Mouse (Mus musculus) heart, postnatal 0 days (tissue): ENCODE results near the gene Lyar. TPM values are rescaled to one million over a fixed set of nuclear protein-coding genes. Genes with fewer than 3 reads are reported as not detected.
A peak's percentile ranks its signal among the peaks of the same experiment; 100 is the strongest.

Source experiments
- ATAC-seq: fragments of 200-750 bp; cut with Nextera tagmentation; 2 replicates; pipeline ENCODE4 v1.8.0; 2017; ENCODE audit warnings: low read depth, moderate number of reproducible peaks, moderate library complexity; ENCODE audit not compliant: insufficient read depth
- DNase-seq: peaks from one replicate; pipeline ENCODE4 v3.0.0-alpha.2; 2016; ENCODE audit warnings: low spot score
- H3K27ac ChIP-seq: fragments of 300-500 bp; sonication (generic); 2 replicates; pipeline ENCODE4 v1.5.1; 2014; ENCODE audit warnings: low read depth, mild to moderate bottlenecking
- H3K27me3 ChIP-seq: fragments of 300-500 bp; sonication (generic); 2 replicates; pipeline ENCODE4 v1.6.1; 2014; ENCODE audit warnings: low read length, mixed read lengths; ENCODE audit not compliant: control insufficient read depth, insufficient read depth
- H3K36me3 ChIP-seq: fragments of 300-500 bp; sonication (generic); replicated peaks from 2 replicates; pipeline ENCODE4 v1.6.1; 2014; ENCODE audit warnings: low read length, mixed read lengths; ENCODE audit not compliant: control insufficient read depth, insufficient read depth
- H3K4me1 ChIP-seq: fragments of 300-500 bp; sonication (generic); 2 replicates; pipeline ENCODE4 v1.6.1; 2014; ENCODE audit warnings: antibody characterized with exemption; ENCODE audit not compliant: control insufficient read depth, insufficient read depth
- H3K4me2 ChIP-seq: fragments of 300-500 bp; sonication (generic); 2 replicates; pipeline ENCODE4 v1.6.1; 2014; ENCODE audit warnings: low read depth, mild to moderate bottlenecking, low read length, moderate library complexity
- H3K4me3 ChIP-seq: fragments of 300-500 bp; sonication (generic); 2 replicates; pipeline ENCODE4 v1.5.1; 2014; ENCODE audit warnings: low read depth, low read length
- H3K9ac ChIP-seq: fragments of 300-500 bp; sonication (generic); replicated peaks from 2 replicates; pipeline ENCODE4 v1.6.1; 2014; ENCODE audit warnings: low read depth, low read length, mixed read lengths
- H3K9me3 ChIP-seq: fragments of 300-500 bp; sonication (generic); replicated peaks from 2 replicates; pipeline ENCODE4 v1.6.1; 2016; ENCODE audit warnings: low read length; ENCODE audit not compliant: control insufficient read depth
- CTCF ChIP-seq: IDR thresholded peaks from 2 replicates; pipeline ENCODE4 v1.5.1; 2016; ENCODE audit warnings: antibody characterized with exemption, control low read depth, low read depth
- EP300 ChIP-seq: IDR thresholded peaks from 2 replicates; pipeline ENCODE4 v1.6.1; 2016; ENCODE audit warnings: antibody characterized with exemption, low read depth
- WGBS: fragments of 180-500 bp; shearing (Covaris S2); extraction: QIAGEN DNeasy Blood & Tissue Kit; methylation state at CpG from one replicate; pipeline ENCODE4 v1.1.7; 2014; 5-methylcytosine and 5-hydroxymethylcytosine counted together
- polyA plus RNA-seq: library from polyadenylated mRNA; unstranded; fragments of >200 nt; fragmentation: Nextera tagmentation; extraction: Ambion mirVana; gene quantifications from 2 replicates; pipeline ENCODE4 v1.2.1, GENCODE M21; 2015
- total RNA-seq: library from RNA; depleted of rRNA; stranded (reverse); fragments of >200 nt; gene quantifications from 2 replicates; pipeline ENCODE4 v1.2.3, GENCODE M21; 2014; ENCODE audit warnings: low replicate concordance

Lyar gene
- total and polyA plus RNA-seq, 2 experiments from 2014 or later, result 13.6 to 42.1 TPM

DNA sequence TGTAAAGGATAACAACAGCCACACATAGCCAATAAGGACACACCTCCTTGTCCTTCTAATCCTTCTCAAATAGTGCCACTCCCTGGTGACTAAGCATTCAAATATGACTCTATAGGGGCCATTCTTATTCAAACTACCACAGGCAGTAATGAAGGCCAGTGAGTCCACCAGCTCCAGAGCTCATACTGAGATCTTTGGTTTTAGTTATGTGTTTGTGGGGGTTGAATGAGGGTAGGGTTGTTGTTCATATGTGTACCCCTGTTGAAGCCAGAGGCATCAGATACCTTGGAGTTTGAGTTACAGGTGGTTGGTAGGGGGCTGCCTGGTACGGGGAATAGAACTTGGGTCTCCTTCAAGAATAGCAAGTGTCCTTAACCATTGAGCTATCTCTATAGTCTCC lies 36.3 kb downstream of the Lyar start:
- TF ChIP-seq EP300 (no peak), CTCF (no peak)
- 77% methylated on average over 1 of the region's 1 CpGs for WGBS
- no peak for DNase-seq
- H3K4me3 ChIP-seq, result no peak overlapping the region
- H3K36me3 ChIP-seq, result no peaks in the 10 kb centered on the region
- H3K9me3 ChIP-seq, result no peaks in the 10 kb centered on the region; the same call in 1 of the 2 replicates
- H3K27ac ChIP-seq, result no peak overlapping the region
- H3K4me2 ChIP-seq, result no peak overlapping the region
- no peak overlapping the region for H3K9ac ChIP-seq
- H3K4me1 ChIP-seq, result peaks cover 4% of the 10 kb centered on the region
- no peaks in the 10 kb centered on the region for H3K27me3 ChIP-seq
- no peak for ATAC-seq

- WGBS, result 72% methylated on average over 8 of the region's 8 CpGs
- DNase-seq, result no peak
- no peak overlapping the region for H3K4me3 ChIP-seq
- H3K4me1 ChIP-seq, result peaks cover 4% of the 10 kb centered on the region
- TF ChIP-seq EP300 (no peak), CTCF (no peak)
- ATAC-seq, result no peak
- H3K4me2 ChIP-seq, result no peak overlapping the region
- H3K27ac ChIP-seq, result no peak overlapping the region
- no peaks in the 10 kb centered on the region for H3K27me3 ChIP-seq
- H3K9me3 ChIP-seq, result no peaks in the 10 kb centered on the region; the same call in 1 of the 2 replicates
- no peak overlapping the region for H3K9ac ChIP-seq
- peaks cover 9% of the 10 kb centered on the region for H3K36me3 ChIP-seq
Measured at GRCm38 (mm10) chr5:38258034-38258772, 37.9 kb downstream of the Lyar start.

- H3K9ac ChIP-seq, result no peak overlapping the region
- no peak overlapping the region for H3K4me2 ChIP-seq
- H3K4me1 ChIP-seq, result peaks cover 4% of the 10 kb centered on the region
- no peak overlapping the region for H3K27ac ChIP-seq
- H3K27me3 ChIP-seq, result no peaks in the 10 kb centered on the region
- ATAC-seq (no peak), DNase-seq (no peak)
- H3K36me3 ChIP-seq, result peaks cover 15% of the 10 kb centered on the region
- H3K4me3 ChIP-seq, result no peak overlapping the region
- H3K9me3 ChIP-seq, result no peaks in the 10 kb centered on the region; the same call in 1 of the 2 replicates
- no peak for TF ChIP-seq EP300
- WGBS, result 85% methylated on average over 5 of the region's 5 CpGs
Measured at GRCm38 (mm10) chr5:38258773-38259146, 38.5 kb downstream of the Lyar start.

DNA sequence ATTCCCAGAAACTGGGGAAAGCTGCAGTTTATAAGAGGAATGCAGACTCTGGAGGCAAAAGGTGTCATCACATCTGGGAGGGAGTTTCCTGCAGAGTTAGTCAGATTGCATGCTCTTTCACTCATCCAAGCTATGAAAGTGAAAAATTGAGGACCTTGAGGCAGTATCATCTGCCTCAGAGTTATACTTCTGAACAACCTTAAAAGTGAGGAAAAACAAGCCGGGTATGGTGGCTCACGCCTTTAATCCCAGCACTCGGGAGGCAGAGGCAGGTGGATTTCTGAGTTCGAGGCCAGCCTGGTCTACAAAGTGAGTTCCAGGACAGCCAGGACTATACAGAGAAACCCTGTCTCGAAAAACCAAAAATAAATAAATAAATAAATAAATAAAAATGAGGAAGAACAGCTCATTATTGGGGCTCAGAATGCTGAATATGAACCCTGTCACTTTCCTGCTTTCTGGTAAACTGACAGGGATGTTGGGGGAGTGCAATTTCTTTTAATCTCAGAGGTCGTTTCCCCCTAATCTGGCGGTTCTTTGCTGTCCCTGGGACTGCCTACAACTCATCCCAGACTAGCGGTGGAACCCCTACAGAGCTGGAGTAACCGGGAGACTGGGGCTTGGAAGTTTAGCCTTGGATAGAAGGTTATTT lies 39.3 kb downstream of the Lyar start:
- 39% methylated on average over 8 of the region's 9 CpGs for WGBS

GRCm38 (mm10) chr5:38260107-38260682 lies 39.9 kb downstream of the Lyar start, which contains the start of gene Tmem128:
Tmem128 (plus strand) TSS chr5:38260185.
- WGBS, result under 1% methylated on average over 40 of the region's 40 CpGs

More for the DNA sequence above, 39.3 kb downstream of the Lyar start:
- H3K36me3 ChIP-seq, result peaks cover 23% of the 10 kb centered on the region
- no peak for DNase-seq
- peak overlapping the region; percentile 83 for H3K27ac ChIP-seq
- ATAC-seq, result no peak
- H3K4me2 ChIP-seq, result peak overlapping the region; percentile 72
- H3K27me3 ChIP-seq, result no peaks in the 10 kb centered on the region
- no peak for TF ChIP-seq CTCF
- no peak for TF ChIP-seq EP300
- peak overlapping the region; percentile 69 for H3K4me3 ChIP-seq
- no peaks in the 10 kb centered on the region; the same call in 1 of the 2 replicates for H3K9me3 ChIP-seq
- H3K9ac ChIP-seq, result peak overlapping the region; percentile 69
- peaks cover 4% of the 10 kb centered on the region for H3K4me1 ChIP-seq

More at GRCm38 (mm10) chr5:38260107-38260682, 39.9 kb downstream of the Lyar start, which contains the start of gene Tmem128:
- peak within 1 kb of the TSS; percentile 83 for H3K27ac ChIP-seq
- TF ChIP-seq EP300 (peak; percentile 41; the same call in 1 of the 2 replicates), CTCF (no peak)
- peak within 1 kb of the TSS; percentile 69 for H3K4me3 ChIP-seq
- peak within 1 kb of the TSS; percentile 72 for H3K4me2 ChIP-seq
- peaks cover 29% of the 10 kb centered on the region for H3K36me3 ChIP-seq
- ATAC-seq (peak; percentile 78), DNase-seq (peak; percentile 63)
- no peaks in the 10 kb centered on the region; the same call in 1 of the 2 replicates for H3K9me3 ChIP-seq
- H3K4me1 ChIP-seq, result peaks cover 4% of the 10 kb centered on the region
- H3K9ac ChIP-seq, result peak within 1 kb of the TSS; percentile 69
- H3K27me3 ChIP-seq, result no peaks in the 10 kb centered on the region
